Mouse (Mus musculus) ovary, postnatal 36 days (tissue): ENCODE measurements around the gene Tbx2.

ENCODE experiments used
- DNase-seq: peaks from one replicate; pipeline ENCODE4 v3.0.0; 2022; ENCODE audit warnings: low spot score, mixed read lengths

Tbx2 gene

GRCm38 (mm10) chr11:85825823-85826222, 6.5 kb upstream of the Tbx2 start:
- DNase-seq, result no peak

GRCm38 (mm10) chr11:85827342-85827741, 5.0 kb upstream of the Tbx2 start:
- no peak for DNase-seq

GRCm38 (mm10) chr11:85828691-85829519, 3.4 kb upstream of the Tbx2 start:
- DNase-seq, result no peak

GRCm38 (mm10) chr11:85829520-85830440, 2.6 kb upstream of the Tbx2 start:
- no peak for DNase-seq

- DNase-seq, result no peak
Measured at GRCm38 (mm10) chr11:85830901-85831341, 1.4 kb upstream of the Tbx2 start.

- no peak for DNase-seq
Measured at GRCm38 (mm10) chr11:85831656-85832230, 608 bp upstream of the Tbx2 start.

- peak; percentile 62 for DNase-seq
Measured at GRCm38 (mm10) chr11:85833081-85833521, 750 bp downstream of the Tbx2 start.

GRCm38 (mm10) chr11:85833761-85834385, 1.5 kb downstream of the Tbx2 start:
- no peak for DNase-seq

GRCm38 (mm10) chr11:85834386-85834931, 2.1 kb downstream of the Tbx2 start:
- DNase-seq, result no peak

GRCm38 (mm10) chr11:85835001-85835752, 2.8 kb downstream of the Tbx2 start:
- DNase-seq, result no peak

GRCm38 (mm10) chr11:85835753-85836522, 3.6 kb downstream of the Tbx2 start:
- no peak for DNase-seq

GRCm38 (mm10) chr11:85836523-85837290, 4.4 kb downstream of the Tbx2 start:
- DNase-seq, result no peak

- DNase-seq, result no peak
Measured at GRCm38 (mm10) chr11:85837291-85837647, 4.9 kb downstream of the Tbx2 start.

- peak; percentile 57 for DNase-seq
Measured at GRCm38 (mm10) chr11:85837648-85838423, 5.5 kb downstream of the Tbx2 start.

GRCm38 (mm10) chr11:85838424-85839257, 6.3 kb downstream of the Tbx2 start:
- no peak for DNase-seq

GRCm38 (mm10) chr11:85839258-85840030, 7.1 kb downstream of the Tbx2 start:
- DNase-seq, result no peak
